ENCODE assay signal across 15 mouse cellular contexts in genomic region chr3:27205514-27206220, GRCm38 (mm10). TPM values are rescaled to one million over a fixed set of nuclear protein-coding genes. Genes with fewer than 3 reads are reported as not detected.
DNase-seq lines count a peak whose midpoint lies in the region; ATAC-seq and TF ChIP-seq lines count a peak whose summit lies in the region.
"Had no signal": no experiment of that assay in that cellular context is flagged by ENCODE, and none has a peak within 500 bp of the region (broad histone marks: within the 10 kb centered on the region; RNA-seq: fewer than 3 reads in every experiment).

No protein-coding gene starts in this region.

- no peaks in the 10 kb centered on the region for H3K36me3 ChIP-seq in heart, embryonic 12.5 days
- H3K36me3 ChIP-seq in heart, embryonic 11.5 days (ENCODE audit: control insufficient read depth, insufficient read depth, low read length) = no peaks in the 10 kb centered on the region
- no peaks in the 10 kb centered on the region; the same call in 1 of the 2 replicates for H3K36me3 ChIP-seq in kidney, embryonic 16.5 days (ENCODE audit: insufficient read depth, low read length)
- H3K36me3 ChIP-seq in intestine, embryonic 16.5 days (ENCODE audit: control insufficient read depth, insufficient read depth, low read length) = no peaks in the 10 kb centered on the region
- 0 out of 2 replicates have a peak, but pooled peaks cover 3% of the 10 kb centered on the region for H3K36me3 ChIP-seq in forebrain, embryonic 13.5 days (ENCODE audit: poor library complexity, severe bottlenecking)
- H3K36me3 ChIP-seq: hindbrain, embryonic 15.5 days; neural tube, embryonic 13.5 days had no signal

- DNase-seq in kidney, adult 18-20 months = no peak
- no peak for DNase-seq in thymus, adult 18-20 months
- DNase-seq: lung, adult 18-20 months; right cerebral cortex, postnatal 14 days had no signal

- TF ChIP-seq POLR2A in bone marrow macrophage, adult 2 months (IDR thresholded peaks at IDR 0.05; ENCODE audit: borderline replicate concordance, low read depth, low read length) = no peak

- H3K9ac ChIP-seq in heart, embryonic 12.5 days = no peak overlapping the region
- no peak overlapping the region for H3K9ac ChIP-seq in heart, embryonic 11.5 days (ENCODE audit: low read depth, low read length)
- no peak overlapping the region for H3K9ac ChIP-seq in kidney, embryonic 16.5 days (replicated peaks; ENCODE audit: low read length)
- no peak overlapping the region for H3K9ac ChIP-seq in intestine, embryonic 16.5 days (ENCODE audit: low read depth, low read length)
- H3K9ac ChIP-seq in forebrain, embryonic 13.5 days = no peak overlapping the region
- H3K9ac ChIP-seq: hindbrain, embryonic 15.5 days; neural tube, embryonic 13.5 days had no signal

- TF ChIP-seq CTCF in bone marrow macrophage, adult 2 months (IDR thresholded peaks at IDR 0.05; ENCODE audit: low read depth, low read length) = no peak

- no peak for ATAC-seq in heart, embryonic 12.5 days (ENCODE audit: insufficient number of reproducible peaks, low FRiP score)
- ATAC-seq in heart, embryonic 11.5 days (replicated peaks; ENCODE audit: insufficient number of reproducible peaks, low FRiP score, low TSS enrichment) = no peak
- peak; percentile 62; the same call in 1 of the 2 replicates for ATAC-seq in kidney, embryonic 16.5 days (ENCODE audit: low FRiP score, low TSS enrichment)
- ATAC-seq in intestine, embryonic 16.5 days = peak; percentile 41
- ATAC-seq in forebrain, embryonic 13.5 days = no peak
- ATAC-seq: midbrain, embryonic 16.5 days; Patski had no signal

- no peaks in the 10 kb centered on the region for H3K27me3 ChIP-seq in heart, embryonic 12.5 days (replicated peaks)
- H3K27me3 ChIP-seq in heart, embryonic 11.5 days (ENCODE audit: control insufficient read depth, insufficient read depth, low read length) = no peaks in the 10 kb centered on the region
- H3K27me3 ChIP-seq in kidney, embryonic 16.5 days (ENCODE audit: insufficient read depth, low read length) = no peaks in the 10 kb centered on the region
- H3K27me3 ChIP-seq in intestine, embryonic 16.5 days (replicated peaks; ENCODE audit: control insufficient read depth, insufficient read depth, low read length) = no peaks in the 10 kb centered on the region
- no peaks in the 10 kb centered on the region for H3K27me3 ChIP-seq in forebrain, embryonic 13.5 days
- H3K27me3 ChIP-seq: hindbrain, embryonic 15.5 days; neural tube, embryonic 13.5 days; Patski had no signal

- peak overlapping the region; percentile 35 for H3K27ac ChIP-seq in heart, embryonic 12.5 days (ENCODE audit: poor library complexity, severe bottlenecking)
- H3K27ac ChIP-seq in heart, embryonic 11.5 days (ENCODE audit: low read depth, low read length) = no peak overlapping the region
- H3K27ac ChIP-seq in kidney, embryonic 16.5 days (ENCODE audit: low read length) = peak overlapping the region; percentile 70
- peak overlapping the region; percentile 14 for H3K27ac ChIP-seq in bone marrow macrophage, adult 2 months (ENCODE audit: insufficient read depth, low read depth, low read length)
- H3K27ac ChIP-seq in intestine, embryonic 16.5 days (ENCODE audit: low read length) = peak overlapping the region; percentile 45; the same call in 1 of the 2 replicates
- no peak overlapping the region for H3K27ac ChIP-seq in forebrain, embryonic 13.5 days
- H3K27ac ChIP-seq: hindbrain, embryonic 15.5 days; neural tube, embryonic 13.5 days had no signal

- H3K9me3 ChIP-seq in heart, embryonic 12.5 days (replicated peaks) = no peaks in the 10 kb centered on the region
- no peaks in the 10 kb centered on the region for H3K9me3 ChIP-seq in heart, embryonic 11.5 days (replicated peaks; ENCODE audit: control insufficient read depth, low read length)
- 0 out of 2 replicates have a peak, but pooled peaks cover 5% of the 10 kb centered on the region for H3K9me3 ChIP-seq in kidney, embryonic 16.5 days (ENCODE audit: low read length)
- 0 out of 2 replicates have a peak, but pooled peaks cover 5% of the 10 kb centered on the region for H3K9me3 ChIP-seq in intestine, embryonic 16.5 days (ENCODE audit: control insufficient read depth, low read length)
- no peaks in the 10 kb centered on the region for H3K9me3 ChIP-seq in forebrain, embryonic 13.5 days (replicated peaks)
- H3K9me3 ChIP-seq: hindbrain, embryonic 15.5 days; neural tube, embryonic 13.5 days had no signal

- WGBS in heart, embryonic 12.5 days = 67% methylated on average over 9 of the region's 9 CpGs
- 70% methylated on average over 9 of the region's 9 CpGs for WGBS in heart, embryonic 11.5 days (ENCODE audit: insufficient replicate concordance)
- WGBS in kidney, embryonic 16.5 days = 49% methylated on average over 9 of the region's 9 CpGs
- 60% methylated on average over 9 of the region's 9 CpGs for WGBS in intestine, embryonic 16.5 days
- 90% methylated on average over 9 of the region's 9 CpGs for WGBS in forebrain, embryonic 13.5 days

- no peak overlapping the region for H3K4me3 ChIP-seq in heart, embryonic 12.5 days
- no peak overlapping the region for H3K4me3 ChIP-seq in heart, embryonic 11.5 days (ENCODE audit: low read depth, low read length)
- H3K4me3 ChIP-seq in kidney, embryonic 16.5 days (ENCODE audit: low read length) = no peak overlapping the region
- H3K4me3 ChIP-seq in bone marrow macrophage, adult 2 months (ENCODE audit: insufficient read depth, low read length) = no peak overlapping the region
- no peak overlapping the region for H3K4me3 ChIP-seq in intestine, embryonic 16.5 days (ENCODE audit: low read length)
- no peak overlapping the region for H3K4me3 ChIP-seq in forebrain, embryonic 13.5 days
- H3K4me3 ChIP-seq: erythroblast, embryonic 14.5 days; hindbrain, embryonic 15.5 days; neural tube, embryonic 13.5 days had no signal

- H3K4me1 ChIP-seq in heart, embryonic 12.5 days (replicated peaks) = peaks cover 38% of the 10 kb centered on the region
- peaks cover 18% of the 10 kb centered on the region for H3K4me1 ChIP-seq in heart, embryonic 11.5 days (ENCODE audit: control insufficient read depth, insufficient read depth, low read length)
- H3K4me1 ChIP-seq in kidney, embryonic 16.5 days (ENCODE audit: insufficient read depth, low read length) = peaks cover 23% of the 10 kb centered on the region
- peaks cover 62% of the 10 kb centered on the region for H3K4me1 ChIP-seq in bone marrow macrophage, adult 2 months (ENCODE audit: control insufficient read depth, insufficient read depth, low read length)
- peaks cover 13% of the 10 kb centered on the region for H3K4me1 ChIP-seq in intestine, embryonic 16.5 days (ENCODE audit: control insufficient read depth, insufficient read depth, low read length)
- no peaks in the 10 kb centered on the region for H3K4me1 ChIP-seq in forebrain, embryonic 13.5 days
- H3K4me1 ChIP-seq: hindbrain, embryonic 15.5 days had no signal

- H3K4me2 ChIP-seq in heart, embryonic 12.5 days = no peak overlapping the region
- no peak overlapping the region for H3K4me2 ChIP-seq in heart, embryonic 11.5 days
- no peak overlapping the region for H3K4me2 ChIP-seq in kidney, embryonic 16.5 days (replicated peaks; ENCODE audit: low read depth, low read length)
- no peak overlapping the region for H3K4me2 ChIP-seq in intestine, embryonic 16.5 days (ENCODE audit: low read depth, low read length)
- H3K4me2 ChIP-seq in forebrain, embryonic 13.5 days = no peak overlapping the region
- H3K4me2 ChIP-seq: hindbrain, embryonic 15.5 days; neural tube, embryonic 13.5 days had no signal

RNA-seq across cellular contexts. Expression of gene Nceh1, which starts 22.9 kb away (rescaled TPM):
- polyA plus RNA-seq in heart, embryonic 12.5 days (2016; fragmentation: Nextera tagmentation; extraction: Ambion mirVana) = 12.3 and 13.3 TPM in 2 replicates
- polyA plus RNA-seq in heart, embryonic 11.5 days (2014; fragmentation: Nextera tagmentation; extraction: Ambion mirVana) = 11.4 and 12.6 TPM in 2 replicates
- polyA plus RNA-seq in kidney, embryonic 16.5 days (2015; fragmentation: Nextera tagmentation; extraction: Ambion mirVana) = 25.3 and 26.6 TPM in 2 replicates
- 126 and 137 TPM in 2 replicates for polyA plus RNA-seq in bone marrow macrophage, adult 2 months (2012; ENCODE audit: insufficient read depth, insufficient read length, missing spikeins)
- polyA plus RNA-seq in intestine, embryonic 16.5 days (2015; fragmentation: Nextera tagmentation; extraction: Ambion mirVana) = 9.4 and 10.1 TPM in 2 replicates
- polyA plus RNA-seq in forebrain, embryonic 13.5 days (2015; fragmentation: Nextera tagmentation; extraction: Ambion mirVana) = 4.5 TPM in 2 replicates

RNA-seq across cellular contexts. Expression of gene Ect2, which starts 52.0 kb away (rescaled TPM):
- polyA plus RNA-seq in heart, embryonic 12.5 days (2016; fragmentation: Nextera tagmentation; extraction: Ambion mirVana) = 64.0 and 67.5 TPM in 2 replicates
- 55.9 and 61.0 TPM in 2 replicates for polyA plus RNA-seq in heart, embryonic 11.5 days (2014; fragmentation: Nextera tagmentation; extraction: Ambion mirVana)
- 58.9 and 63.9 TPM in 2 replicates for polyA plus RNA-seq in kidney, embryonic 16.5 days (2015; fragmentation: Nextera tagmentation; extraction: Ambion mirVana)
- polyA plus RNA-seq in bone marrow macrophage, adult 2 months (2012; ENCODE audit: insufficient read depth, insufficient read length, missing spikeins) = 20.5 and 26.0 TPM in 2 replicates
- 38.6 and 41.7 TPM in 2 replicates for polyA plus RNA-seq in intestine, embryonic 16.5 days (2015; fragmentation: Nextera tagmentation; extraction: Ambion mirVana)
- polyA plus RNA-seq in forebrain, embryonic 13.5 days (2015; fragmentation: Nextera tagmentation; extraction: Ambion mirVana) = 67.1 and 72.6 TPM in 2 replicates

Comparison
In these comparisons a context has a peak if more than half of its experiments do, and no peak if none do; other contexts are left out.
1. H3K27ac ChIP-seq: peak in heart, embryonic 12.5 days (single experiment), kidney, embryonic 16.5 days (single experiment), bone marrow macrophage, adult 2 months (single experiment) and intestine, embryonic 16.5 days (single experiment); none in heart, embryonic 11.5 days (single experiment) and forebrain, embryonic 13.5 days (single experiment).
2. ATAC-seq: peak in kidney, embryonic 16.5 days (single experiment) and intestine, embryonic 16.5 days (single experiment); none in heart, embryonic 12.5 days (single experiment), heart, embryonic 11.5 days (single experiment) and forebrain, embryonic 13.5 days (single experiment).